Mouse (Mus musculus): ENCODE measurements at regions not wholly inside any gene's neighbourhood (a gene's known extent, or its start where the extent isn't known, plus 50 kb on each side); places are given as distances from the start of the nearest gene placed in this dataset.

DNA sequence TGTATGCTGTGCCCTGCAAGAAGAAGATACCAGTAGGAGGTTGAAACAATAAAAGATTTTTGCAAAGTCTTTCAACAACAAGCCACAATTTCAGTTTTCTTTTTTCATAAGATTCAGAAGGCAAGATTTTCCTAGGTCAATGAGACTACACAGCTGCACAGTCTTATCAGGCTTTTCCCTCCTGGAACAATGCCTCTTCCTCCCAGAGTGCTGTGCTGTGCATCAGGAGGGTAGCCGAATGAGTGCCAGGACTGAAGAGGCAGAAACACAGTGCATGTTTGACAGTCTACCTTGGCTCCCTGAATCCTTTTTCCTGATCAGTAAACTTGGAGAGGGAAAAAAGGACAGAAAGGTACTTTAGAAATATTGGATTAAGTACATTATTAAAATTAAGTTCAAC lies 579.4 kb upstream of the Tbl1xr1 start:
- 38% methylated on average over 1 of the region's 1 CpGs for WGBS
- Histone ChIP-seq H3K27me3 (ENCODE audit: control insufficient read depth, insufficient read depth, low read length) (no peaks in the 10 kb centered on the region), H3K36me3 (ENCODE audit: control insufficient read depth, insufficient read depth, low read length) (no peaks in the 10 kb centered on the region), H3K4me1 (ENCODE audit: control insufficient read depth, insufficient read depth, insufficient read length, low read length) (no peaks in the 10 kb centered on the region), H3K27ac (ENCODE audit: insufficient read depth, low read depth, low read length) (no peak overlapping the region), H3K4me3 (ENCODE audit: low read depth, low read length) (no peak overlapping the region)
- TF ChIP-seq POLR2A (IDR thresholded peaks at IDR 0.05; ENCODE audit: low read depth, low read length) (no peak), CTCF (IDR thresholded peaks at IDR 0.05; ENCODE audit: extremely low read depth, insufficient read length, insufficient replicate concordance, low read depth, low read length) (no peak)

- TF ChIP-seq CTCF (IDR thresholded peaks at IDR 0.05; ENCODE audit: extremely low read depth, insufficient read length, insufficient replicate concordance, low read depth, low read length) = no peak
- no peak for TF ChIP-seq POLR2A (IDR thresholded peaks at IDR 0.05; ENCODE audit: low read depth, low read length)
- no peaks in the 10 kb centered on the region for H3K36me3 ChIP-seq (ENCODE audit: control insufficient read depth, insufficient read depth, low read length)
- no peaks in the 10 kb centered on the region for H3K4me1 ChIP-seq (ENCODE audit: control insufficient read depth, insufficient read depth, insufficient read length, low read length)
- no peak overlapping the region for H3K4me3 ChIP-seq (ENCODE audit: low read depth, low read length)
- H3K27ac ChIP-seq (ENCODE audit: insufficient read depth, low read depth, low read length) = no peak overlapping the region
- 98% methylated on average over 2 of the region's 2 CpGs for WGBS
- H3K27me3 ChIP-seq (ENCODE audit: control insufficient read depth, insufficient read depth, low read length) = no peaks in the 10 kb centered on the region
Observed at GRCm38 (mm10) chr3:21507655-21508054, 568.8 kb upstream of the Tbl1xr1 start.

- Histone ChIP-seq H3K4me1 (ENCODE audit: control insufficient read depth, insufficient read depth, insufficient read length, low read length) (no peaks in the 10 kb centered on the region), H3K27ac (ENCODE audit: insufficient read depth, low read depth, low read length) (no peak overlapping the region), H3K36me3 (ENCODE audit: control insufficient read depth, insufficient read depth, low read length) (no peaks in the 10 kb centered on the region), H3K4me3 (ENCODE audit: low read depth, low read length) (no peak overlapping the region), H3K27me3 (ENCODE audit: control insufficient read depth, insufficient read depth, low read length) (no peaks in the 10 kb centered on the region)
- TF ChIP-seq POLR2A (IDR thresholded peaks at IDR 0.05; ENCODE audit: low read depth, low read length) (no peak), CTCF (IDR thresholded peaks at IDR 0.05; ENCODE audit: extremely low read depth, insufficient read length, insufficient replicate concordance, low read depth, low read length) (no peak)
- WGBS = 54% methylated on average over 4 of the region's 4 CpGs
Observed at GRCm38 (mm10) chr3:21512081-21512480, 564.4 kb upstream of the Tbl1xr1 start.

DNA sequence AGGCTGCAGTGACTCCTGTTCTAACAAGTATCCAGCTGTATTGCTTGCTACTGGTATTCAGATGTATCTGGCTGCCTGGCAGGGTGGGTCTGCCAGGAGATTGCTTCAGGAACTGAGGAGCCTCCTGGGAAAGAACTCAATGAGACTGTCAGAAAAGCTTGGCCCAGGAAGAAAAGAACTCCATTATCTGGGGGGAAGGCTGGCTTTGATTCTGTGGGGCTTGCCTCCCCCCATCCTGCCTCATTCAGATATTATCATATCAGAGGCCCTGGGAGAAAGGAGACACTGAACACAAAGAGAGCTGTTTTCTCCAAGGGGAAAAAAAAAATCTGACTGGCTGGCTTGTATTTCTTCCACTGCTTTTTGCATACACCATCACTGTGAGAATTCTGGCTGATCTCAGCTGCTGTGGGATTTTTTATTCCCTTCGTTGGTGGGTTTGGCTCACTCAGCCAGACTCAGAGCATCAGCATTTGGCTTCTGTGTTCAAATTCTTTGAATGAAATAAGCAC lies 552.0 kb upstream of the Tbl1xr1 start:
- no peak overlapping the region for H3K4me3 ChIP-seq (ENCODE audit: low read depth, low read length)
- H3K36me3 ChIP-seq (ENCODE audit: control insufficient read depth, insufficient read depth, low read length) = no peaks in the 10 kb centered on the region
- no peaks in the 10 kb centered on the region for H3K27me3 ChIP-seq (ENCODE audit: control insufficient read depth, insufficient read depth, low read length)
- TF ChIP-seq POLR2A (IDR thresholded peaks at IDR 0.05; ENCODE audit: low read depth, low read length) (no peak), CTCF (IDR thresholded peaks at IDR 0.05; ENCODE audit: extremely low read depth, insufficient read length, insufficient replicate concordance, low read depth, low read length) (no peak)
- peaks cover 5% of the 10 kb centered on the region; the same call in 1 of the 2 replicates for H3K4me1 ChIP-seq (ENCODE audit: control insufficient read depth, insufficient read depth, insufficient read length, low read length)
- 79% methylated on average over 1 of the region's 1 CpGs for WGBS
- H3K27ac ChIP-seq (ENCODE audit: insufficient read depth, low read depth, low read length) = no peak overlapping the region

GRCm38 (mm10) chr3:21530862-21531261 lies 545.6 kb upstream of the Tbl1xr1 start:
- H3K4me3 ChIP-seq (ENCODE audit: low read depth, low read length) = no peak overlapping the region
- H3K27me3 ChIP-seq (ENCODE audit: control insufficient read depth, insufficient read depth, low read length) = no peaks in the 10 kb centered on the region
- no peak overlapping the region for H3K27ac ChIP-seq (ENCODE audit: insufficient read depth, low read depth, low read length)
- H3K4me1 ChIP-seq (ENCODE audit: control insufficient read depth, insufficient read depth, insufficient read length, low read length) = peaks cover 5% of the 10 kb centered on the region; the same call in 1 of the 2 replicates
- no peaks in the 10 kb centered on the region for H3K36me3 ChIP-seq (ENCODE audit: control insufficient read depth, insufficient read depth, low read length)
- 10% methylated on average over 5 of the region's 5 CpGs for WGBS
- TF ChIP-seq CTCF (IDR thresholded peaks at IDR 0.05; ENCODE audit: extremely low read depth, insufficient read length, insufficient replicate concordance, low read depth, low read length) = no peak
- no peak for TF ChIP-seq POLR2A (IDR thresholded peaks at IDR 0.05; ENCODE audit: low read depth, low read length)

DNA sequence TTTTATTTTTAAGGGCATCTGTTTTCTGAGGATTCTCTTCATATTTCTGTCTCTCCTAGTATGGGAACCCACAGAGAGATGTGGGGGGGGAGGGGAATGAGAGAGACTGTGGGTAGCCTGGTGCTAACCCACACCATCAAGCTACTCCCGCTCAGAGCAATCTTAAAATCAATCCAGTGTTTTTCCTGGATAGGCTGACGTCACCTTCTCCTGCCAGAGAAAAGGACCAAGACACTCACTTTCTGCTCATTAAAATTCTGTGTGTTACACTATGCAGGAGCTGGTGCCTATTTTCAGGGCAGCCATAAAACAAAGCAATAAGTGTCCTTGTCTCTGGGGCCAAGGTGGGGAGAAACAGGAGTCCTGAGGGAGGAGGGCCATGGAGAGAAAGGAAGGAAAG lies 537.3 kb upstream of the Tbl1xr1 start:
- TF ChIP-seq CTCF (IDR thresholded peaks at IDR 0.05; ENCODE audit: extremely low read depth, insufficient read length, insufficient replicate concordance, low read depth, low read length) = no peak
- no peak for TF ChIP-seq POLR2A (IDR thresholded peaks at IDR 0.05; ENCODE audit: low read depth, low read length)
- Histone ChIP-seq H3K4me3 (ENCODE audit: low read depth, low read length) (no peak overlapping the region), H3K27me3 (ENCODE audit: control insufficient read depth, insufficient read depth, low read length) (no peaks in the 10 kb centered on the region), H3K4me1 (ENCODE audit: control insufficient read depth, insufficient read depth, insufficient read length, low read length) (no peaks in the 10 kb centered on the region), H3K27ac (ENCODE audit: insufficient read depth, low read depth, low read length) (no peak overlapping the region), H3K36me3 (ENCODE audit: control insufficient read depth, insufficient read depth, low read length) (no peaks in the 10 kb centered on the region)
- WGBS = 86% methylated on average over 2 of the region's 2 CpGs

DNA sequence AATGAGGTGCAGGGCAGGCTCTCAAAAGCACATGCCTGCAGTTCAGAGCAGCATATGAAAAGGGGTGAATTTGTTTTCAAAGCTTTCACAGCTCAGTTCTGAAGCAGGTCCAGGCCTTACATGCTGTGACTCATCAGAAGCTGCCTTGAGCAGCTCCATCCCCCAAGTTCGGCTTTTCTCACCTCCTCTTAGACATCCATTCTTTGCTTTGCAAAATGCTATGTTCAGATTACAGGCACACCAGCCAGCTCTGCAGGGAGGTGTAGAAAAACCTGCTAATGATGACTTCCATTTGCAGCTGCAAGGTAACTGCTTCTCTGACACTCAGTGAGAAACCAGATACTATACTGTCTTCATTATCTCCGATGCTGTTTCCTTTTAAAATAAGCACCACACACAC lies 532.0 kb upstream of the Tbl1xr1 start:
- H3K4me3 ChIP-seq (ENCODE audit: low read depth, low read length) = no peak overlapping the region

More for the DNA sequence above, 532.0 kb upstream of the Tbl1xr1 start:
- Histone ChIP-seq H3K4me1 (ENCODE audit: control insufficient read depth, insufficient read depth, insufficient read length, low read length) (no peaks in the 10 kb centered on the region), H3K36me3 (ENCODE audit: control insufficient read depth, insufficient read depth, low read length) (no peaks in the 10 kb centered on the region), H3K27me3 (ENCODE audit: control insufficient read depth, insufficient read depth, low read length) (no peaks in the 10 kb centered on the region), H3K27ac (ENCODE audit: insufficient read depth, low read depth, low read length) (no peak overlapping the region)
- WGBS = 85% methylated on average over 2 of the region's 2 CpGs
- TF ChIP-seq POLR2A (IDR thresholded peaks at IDR 0.05; ENCODE audit: low read depth, low read length) (no peak), CTCF (IDR thresholded peaks at IDR 0.05; ENCODE audit: extremely low read depth, insufficient read length, insufficient replicate concordance, low read depth, low read length) (no peak)

Measured in small intestine, adult 2 months (tissue).